Mouse (Mus musculus) frontal cortex, postnatal 36 days (tissue): Measurements from ENCODE around the gene Fgfr2.

ENCODE experiments used
- DNase-seq, 2 experiments: peaks; one replicate each; pipeline ENCODE4 v3.0.0; 2022; ENCODE audit warnings: low spot score in 2 of 2

Fgfr2 gene

GRCm38 (mm10) chr7:132580511-132580910 is 542.6 kb downstream of the Fgfr2 start:
- DNase-seq = no peak

GRCm38 (mm10) chr7:132576891-132577290 is 546.3 kb downstream of the Fgfr2 start:
- DNase-seq = no peak

- peak; percentile 90 to 93 for DNase-seq
These were observed 547.0 kb downstream of the Fgfr2 start, which contains the start of gene Oat for GRCm38 (mm10) chr7:132576116-132576650. TSS of gene Oat (minus strand) at chr7:132576398.

- DNase-seq = peak; percentile 79 to 86
These were observed 547.5 kb downstream of the Fgfr2 start for GRCm38 (mm10) chr7:132575623-132576022.

DNA sequence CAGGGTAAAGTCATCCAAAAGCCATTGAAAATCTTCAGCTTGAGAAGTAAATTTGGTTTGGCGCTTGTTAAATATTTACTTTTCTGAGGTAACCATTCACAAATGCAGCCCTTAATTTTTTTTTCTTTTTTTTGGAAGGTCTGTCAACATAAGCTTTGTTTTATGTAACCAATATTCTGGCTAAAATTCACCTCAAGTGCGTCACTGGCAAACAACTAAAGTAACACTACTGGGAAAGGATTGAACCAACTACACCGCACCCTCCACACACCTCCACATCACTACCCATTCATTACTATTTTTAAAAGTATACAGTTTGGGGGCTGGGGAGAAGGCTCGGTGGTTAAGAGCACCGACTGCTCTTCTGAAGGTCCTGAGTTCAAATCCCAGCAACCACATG is 548.5 kb downstream of the Fgfr2 start:
- DNase-seq = no peak

- no peak for DNase-seq
These were observed 549.9 kb downstream of the Fgfr2 start for GRCm38 (mm10) chr7:132573205-132573604.

- no peak for DNase-seq
These were observed 550.4 kb downstream of the Fgfr2 start for GRCm38 (mm10) chr7:132572738-132573137.

GRCm38 (mm10) chr7:132571481-132571880 is 551.7 kb downstream of the Fgfr2 start:
- DNase-seq = no peak

DNA sequence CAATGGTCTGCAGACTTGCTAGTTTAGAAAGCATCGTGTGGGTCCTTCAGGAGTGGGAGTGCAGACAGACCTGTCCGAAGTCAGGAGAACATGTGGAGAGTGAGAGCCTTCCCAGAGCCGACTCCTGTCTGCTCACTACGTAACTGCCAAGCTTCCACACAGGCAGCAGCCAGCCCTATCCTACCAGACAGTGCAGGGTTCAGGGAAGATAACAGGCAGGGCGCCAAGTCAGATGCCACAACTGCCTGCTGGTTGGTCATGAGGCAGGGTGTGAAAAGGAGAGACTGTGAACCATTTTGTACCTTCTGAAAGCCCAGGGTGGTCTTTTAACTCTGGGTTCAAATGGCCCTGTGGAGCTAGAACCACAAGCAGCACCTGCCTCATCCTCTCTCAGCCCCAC is 553.1 kb downstream of the Fgfr2 start:
- no peak for DNase-seq

DNA sequence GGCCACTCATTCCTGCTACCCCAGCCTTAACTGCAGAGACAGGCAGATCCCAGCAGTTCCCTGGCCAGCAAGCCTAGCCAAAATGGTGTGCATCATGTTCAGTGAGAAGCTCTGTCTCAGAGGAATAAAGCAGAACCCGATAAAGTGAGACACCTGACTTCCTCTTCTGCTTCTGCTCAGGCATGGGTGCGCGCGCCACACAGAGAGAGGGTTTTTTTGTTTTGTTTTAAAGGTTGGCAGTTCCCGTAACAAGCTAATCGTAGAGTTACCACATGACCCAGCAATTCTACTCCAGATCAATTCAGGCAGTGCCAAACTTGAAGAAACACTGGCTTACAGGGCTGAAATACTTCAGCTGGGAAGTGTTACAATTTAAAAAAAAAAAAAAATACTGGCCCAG is 554.3 kb downstream of the Fgfr2 start:
- DNase-seq = peak in 1 of 2 experiments; percentile 19

GRCm38 (mm10) chr7:132565831-132566230 is 557.3 kb downstream of the Fgfr2 start:
- DNase-seq = no peak

- DNase-seq = no peak
These were observed 563.9 kb downstream of the Fgfr2 start for GRCm38 (mm10) chr7:132559138-132559766.

DNA sequence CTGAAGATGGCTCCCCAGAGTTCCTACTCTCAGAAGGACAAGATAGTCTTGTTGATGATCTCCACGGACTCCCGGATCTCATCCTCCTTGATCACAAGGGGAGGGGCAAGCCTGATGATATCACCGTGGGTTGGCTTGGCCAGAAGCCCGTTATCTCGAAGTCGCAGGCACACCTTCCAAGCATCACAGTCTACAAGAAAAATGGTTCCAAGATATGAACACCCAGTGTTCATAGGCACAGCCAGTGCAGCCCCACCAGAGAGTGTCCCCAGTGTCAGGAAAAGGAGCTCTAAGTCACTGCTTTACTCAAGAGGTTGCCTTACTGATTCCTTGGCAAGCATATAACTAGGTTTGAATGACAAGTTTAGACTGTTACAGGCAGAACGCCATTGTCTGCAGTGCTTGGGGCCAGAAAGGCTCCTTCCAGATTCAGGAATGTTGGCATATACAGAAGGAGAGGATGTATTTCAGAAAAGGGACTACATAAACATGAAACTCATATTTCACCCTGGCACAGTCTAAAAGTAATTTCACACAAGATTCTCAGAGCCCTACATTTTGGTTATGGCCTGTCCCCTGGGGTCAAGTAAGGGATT is 564.9 kb downstream of the Fgfr2 start:
- no peak for DNase-seq

DNA sequence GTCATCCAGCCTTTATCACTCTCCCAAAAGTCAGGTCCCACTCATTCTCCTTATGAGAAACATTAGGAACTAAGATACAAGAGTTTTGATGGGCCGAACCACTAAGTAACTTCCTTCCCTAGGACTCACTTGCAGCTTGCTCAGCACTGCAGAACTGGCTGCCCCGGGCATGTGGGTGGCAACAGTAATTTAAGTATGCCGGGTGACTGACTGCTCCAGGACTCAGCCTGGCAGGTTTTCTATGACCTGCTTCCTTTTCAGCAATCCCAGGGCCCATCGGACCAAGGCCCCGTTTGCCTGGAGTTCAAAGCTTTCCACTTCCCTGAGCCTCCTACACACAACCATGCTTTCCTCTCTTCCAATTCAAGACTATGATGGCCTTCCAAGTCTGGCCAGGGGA is 566.6 kb downstream of the Fgfr2 start:
- DNase-seq = no peak

DNA sequence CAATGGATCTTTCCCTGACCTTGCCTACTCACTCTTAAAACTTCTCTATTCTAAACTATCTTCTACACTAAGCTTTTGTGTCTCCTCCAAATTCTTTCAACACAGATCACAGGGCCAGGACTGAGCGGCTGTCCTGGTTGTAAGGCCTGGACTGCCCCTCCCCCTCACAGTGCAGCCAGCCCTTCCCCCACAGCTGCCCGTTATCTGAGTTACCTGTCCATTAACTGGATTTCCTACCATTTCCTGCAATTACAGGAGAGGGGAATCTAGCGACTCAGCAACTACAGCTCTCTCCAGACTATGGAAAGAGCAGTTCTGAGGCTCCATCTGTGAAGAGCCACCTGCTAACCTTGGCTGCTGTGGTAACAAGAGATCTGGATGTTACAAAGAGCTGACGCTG is 567.2 kb downstream of the Fgfr2 start:
- no peak for DNase-seq

DNA sequence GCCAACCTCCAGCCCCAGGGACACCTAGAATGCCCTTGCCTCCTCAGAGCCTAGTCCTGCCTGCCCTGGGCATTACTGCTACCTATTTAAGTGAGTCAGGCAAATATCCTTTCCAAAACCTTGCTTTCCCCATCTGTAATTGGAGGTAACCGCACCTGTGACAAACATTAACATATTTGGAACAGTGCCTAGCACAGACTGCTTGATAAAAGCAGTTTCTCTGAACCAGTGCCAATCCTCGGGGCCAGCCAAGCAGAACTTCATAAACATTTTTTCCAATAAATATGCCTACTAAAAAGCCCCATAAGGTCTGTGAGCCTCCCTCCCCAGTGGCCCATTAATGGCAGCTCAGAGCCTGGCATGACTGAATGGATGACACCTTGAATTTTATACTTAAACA is 569.1 kb downstream of the Fgfr2 start:
- no peak for DNase-seq

GRCm38 (mm10) chr7:132551351-132552126 is 571.6 kb downstream of the Fgfr2 start:
- DNase-seq = peak; percentile 98

GRCm38 (mm10) chr7:132547126-132547525 is 576.0 kb downstream of the Fgfr2 start:
- DNase-seq = no peak

GRCm38 (mm10) chr7:132542427-132542826 is 580.7 kb downstream of the Fgfr2 start:
- DNase-seq = no peak

DNA sequence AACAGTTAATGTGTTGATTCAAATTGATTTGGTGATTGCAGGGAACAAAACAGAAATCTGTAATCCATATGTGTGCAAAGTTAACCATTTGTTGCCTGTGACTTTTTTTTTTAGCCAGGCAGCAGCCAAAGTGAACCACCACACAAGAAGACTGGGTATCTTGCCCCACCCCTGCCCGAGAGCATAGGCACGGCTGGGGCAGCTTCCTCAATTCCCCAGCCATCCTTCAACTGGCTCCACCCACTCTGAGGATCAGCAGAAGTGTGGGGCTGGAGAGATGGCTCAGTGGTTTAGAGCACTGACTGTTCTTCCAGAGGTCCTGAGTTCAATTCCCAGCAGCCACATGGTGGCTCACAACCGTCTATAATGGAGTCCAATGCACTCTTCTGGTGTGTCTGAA is 581.6 kb downstream of the Fgfr2 start:
- no peak for DNase-seq

- DNase-seq = no peak
These were observed 582.6 kb downstream of the Fgfr2 start for GRCm38 (mm10) chr7:132540597-132540996.

- DNase-seq = no peak
These were observed 593.9 kb downstream of the Fgfr2 start for GRCm38 (mm10) chr7:132529206-132529605.
